Mouse (Mus musculus) embryo, embryonic 10.5 days (tissue): Measurements from ENCODE around the gene Pcnx.

Source experiments
- DNase-seq: peaks from one replicate; pipeline ENCODE4 v3.0.0-alpha.2; 2015; ENCODE audit warnings: low spot score

Pcnx gene

GRCm38 (mm10) chr12:81855031-81855430, 4.8 kb upstream of the Pcnx start:
- DNase-seq = no peak

GRCm38 (mm10) chr12:81856696-81857095, 3.1 kb upstream of the Pcnx start:
- no peak for DNase-seq

DNA sequence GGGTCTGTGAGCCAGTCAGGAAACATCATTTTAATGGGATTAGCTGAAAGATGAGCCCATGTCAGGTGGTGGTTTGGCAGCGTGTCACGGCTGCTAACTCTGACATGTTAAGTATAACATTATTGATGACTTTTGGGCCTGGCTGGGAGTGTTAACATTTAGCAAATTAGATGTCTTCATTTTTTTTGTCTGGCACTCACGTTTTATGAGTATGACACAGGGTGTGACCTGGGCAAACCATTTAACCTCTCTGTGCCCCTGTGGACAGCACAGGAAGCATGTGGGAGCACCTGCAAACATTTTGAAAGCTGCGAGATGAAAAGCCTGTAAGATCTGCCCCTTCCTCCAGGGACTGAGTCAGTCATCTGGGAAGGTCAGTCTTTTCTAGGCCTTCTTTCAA, 2.6 kb upstream of the Pcnx start:
- DNase-seq = peak; percentile 36

- no peak for DNase-seq
Observed at GRCm38 (mm10) chr12:81857978-81858569, 1.7 kb upstream of the Pcnx start.

GRCm38 (mm10) chr12:81860308-81861181, 722 bp downstream of the Pcnx start:
- peak; percentile 74 for DNase-seq

GRCm38 (mm10) chr12:81861199-81862085, 1.6 kb downstream of the Pcnx start:
- peak; percentile 61 for DNase-seq

DNA sequence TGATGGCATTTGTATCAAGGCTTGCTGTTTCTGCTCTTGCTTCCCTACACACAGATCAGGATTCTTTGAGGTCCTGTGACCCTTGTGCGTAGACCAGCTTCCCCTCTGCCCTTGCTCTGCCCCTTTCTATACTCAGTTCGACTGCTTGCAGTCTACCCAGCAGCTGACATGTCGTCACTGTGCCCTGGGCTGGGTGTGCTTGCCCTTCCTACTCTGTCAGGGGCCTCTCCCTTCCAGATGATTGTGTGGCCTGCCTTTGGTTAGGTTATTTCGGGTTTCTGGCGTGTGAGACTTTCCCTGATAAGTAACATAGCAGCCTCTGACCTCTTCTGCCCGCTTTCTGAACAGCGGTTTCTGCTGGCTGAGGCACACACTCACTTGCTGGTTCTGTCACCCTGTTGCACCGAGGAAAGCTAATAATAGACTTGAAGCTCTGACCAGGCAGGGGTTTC, 2.6 kb downstream of the Pcnx start:
- no peak for DNase-seq

GRCm38 (mm10) chr12:81863949-81864348, 4.1 kb downstream of the Pcnx start:
- no peak for DNase-seq

- DNase-seq = no peak
Observed at GRCm38 (mm10) chr12:81865183-81865582, 5.4 kb downstream of the Pcnx start.

GRCm38 (mm10) chr12:81867316-81867715, 7.5 kb downstream of the Pcnx start:
- DNase-seq = no peak

DNA sequence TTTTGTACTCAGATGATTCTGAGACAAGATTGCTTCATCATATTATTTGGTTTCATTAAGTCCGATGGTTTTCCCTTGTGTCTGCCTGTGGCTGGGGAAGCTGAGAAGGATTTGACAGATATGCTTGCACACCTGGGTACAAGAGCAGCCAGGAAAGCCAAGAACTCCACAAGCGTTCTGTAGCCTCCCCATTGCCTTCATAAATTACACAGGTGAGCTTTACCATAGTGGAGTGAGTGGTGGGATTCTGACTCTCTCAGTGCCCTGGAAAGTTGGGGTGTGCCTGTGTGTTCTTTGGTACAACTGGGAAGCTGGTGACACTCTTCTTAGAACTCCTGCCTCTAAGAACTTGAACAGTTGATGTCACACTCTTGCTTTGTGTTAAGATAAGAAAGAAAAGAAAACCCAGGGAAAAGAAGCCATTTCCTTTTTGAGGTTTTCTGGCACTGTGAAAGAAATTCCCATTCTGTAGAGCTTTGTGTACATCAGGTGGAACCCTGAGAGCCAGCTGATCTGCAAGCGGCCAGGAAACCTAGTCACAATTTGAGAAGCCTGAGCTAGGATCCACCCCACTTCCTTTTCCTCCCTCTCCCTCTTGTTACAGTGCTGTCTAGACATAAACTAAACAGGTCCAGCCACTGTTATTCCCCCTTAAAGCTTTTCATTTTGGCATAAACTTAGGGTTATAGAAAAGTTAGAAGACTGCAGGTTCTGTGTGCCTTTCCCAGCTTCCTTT, 9.6 kb downstream of the Pcnx start:
- DNase-seq = no peak

- DNase-seq = no peak
Observed at GRCm38 (mm10) chr12:81873345-81873744, 13.5 kb downstream of the Pcnx start.

DNA sequence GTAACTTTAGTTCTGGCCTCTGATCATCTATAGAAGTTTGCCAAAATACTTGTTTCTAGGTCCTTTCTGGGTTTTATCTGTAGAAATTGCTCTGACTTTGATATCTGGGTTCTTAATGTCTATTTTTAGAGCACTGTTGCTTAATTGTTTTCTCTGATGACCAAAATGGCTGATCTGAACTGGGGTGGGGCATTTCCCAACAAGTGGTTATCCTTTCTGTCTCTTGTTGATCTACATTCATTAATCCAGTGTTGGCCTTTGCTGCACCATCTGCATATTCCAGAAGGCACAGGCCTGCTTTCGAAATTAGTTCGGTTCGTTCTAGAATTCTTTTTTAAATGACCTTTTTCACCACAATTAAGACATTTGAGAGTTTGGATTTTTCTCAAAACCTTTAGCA, 20.3 kb downstream of the Pcnx start:
- no peak for DNase-seq

DNA sequence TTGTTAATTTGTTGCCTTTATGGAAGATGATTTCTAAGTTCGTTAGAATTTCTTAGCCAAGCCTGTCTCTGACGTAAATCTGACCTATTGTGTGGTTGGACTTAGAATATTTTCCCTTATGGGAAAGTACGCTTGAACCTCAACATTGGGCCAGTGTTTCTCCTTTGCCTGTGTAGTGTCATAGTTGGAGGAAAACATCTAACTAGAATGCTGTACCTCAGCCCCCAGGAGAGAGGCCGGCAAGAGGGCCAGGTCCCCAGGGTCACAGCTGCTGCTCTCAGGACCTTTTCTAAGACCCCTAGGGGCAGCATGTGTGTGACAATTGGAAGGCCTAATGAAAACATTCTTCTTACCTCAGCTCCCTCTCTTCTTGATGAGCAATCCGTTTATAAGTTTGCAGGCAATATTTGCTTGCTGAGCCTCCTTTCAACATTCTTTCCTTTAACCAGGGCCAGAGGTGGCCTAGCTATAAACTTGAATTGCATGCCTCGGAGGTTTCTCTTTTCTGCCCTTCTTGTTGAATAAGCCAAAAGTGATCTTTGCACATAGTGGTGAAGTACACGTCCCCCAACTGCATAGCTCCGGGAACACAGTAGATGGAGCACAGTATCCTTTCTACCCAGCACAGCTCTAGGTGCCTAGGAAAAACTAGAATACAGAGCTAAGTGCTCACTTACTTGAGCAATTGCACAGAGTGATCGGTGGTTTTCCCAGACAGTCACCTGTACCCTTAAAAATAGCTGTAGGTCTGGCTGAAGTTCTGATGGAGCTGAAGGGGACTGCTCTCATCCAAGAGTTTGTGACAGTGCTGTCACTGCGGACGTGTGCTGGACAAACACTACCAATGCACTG, 23.7 kb downstream of the Pcnx start:
- DNase-seq = peak; percentile 14

GRCm38 (mm10) chr12:81884107-81884398, 24.2 kb downstream of the Pcnx start:
- DNase-seq = no peak

DNA sequence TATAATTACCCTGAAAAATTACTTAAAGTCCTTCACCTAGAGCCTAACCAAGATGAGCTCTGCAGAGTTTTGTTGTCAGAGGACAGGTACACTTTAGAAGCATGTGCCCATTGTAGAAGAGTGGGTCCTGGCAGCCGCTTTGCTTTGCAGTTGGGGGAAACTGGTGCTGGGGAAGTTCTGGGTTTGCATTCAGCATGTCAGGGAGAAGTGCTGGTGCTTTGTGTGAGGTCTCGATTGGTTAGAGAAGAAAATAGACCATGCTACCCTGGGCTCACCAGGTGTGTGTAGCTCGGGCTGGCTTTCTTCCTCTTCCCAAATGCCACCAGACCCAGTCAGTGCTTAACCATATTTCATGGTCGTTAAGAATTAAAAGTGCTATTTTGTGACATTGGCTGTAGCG, 25.2 kb downstream of the Pcnx start:
- DNase-seq = no peak

DNA sequence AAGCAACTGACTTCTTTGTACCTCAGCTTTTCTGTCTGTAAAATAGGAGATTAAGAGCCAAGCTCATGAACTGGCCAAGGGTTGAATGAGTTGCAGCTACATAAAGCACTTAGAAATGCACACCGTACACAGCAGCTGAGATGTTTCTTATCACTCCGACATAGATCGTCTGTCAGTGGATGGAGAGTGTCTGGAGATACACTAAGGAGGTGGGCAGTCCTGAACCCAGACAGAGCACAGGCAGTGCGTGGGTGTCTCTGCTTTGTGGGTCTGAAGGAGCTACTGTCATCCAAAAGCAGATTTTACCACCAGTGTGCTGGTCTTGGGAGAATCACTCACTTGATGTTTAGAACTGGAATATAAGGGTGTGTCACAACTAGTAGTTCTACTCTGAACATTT, 26.2 kb downstream of the Pcnx start:
- DNase-seq = no peak

- DNase-seq = no peak
Observed at GRCm38 (mm10) chr12:81888954-81889353, 29.1 kb downstream of the Pcnx start.

DNA sequence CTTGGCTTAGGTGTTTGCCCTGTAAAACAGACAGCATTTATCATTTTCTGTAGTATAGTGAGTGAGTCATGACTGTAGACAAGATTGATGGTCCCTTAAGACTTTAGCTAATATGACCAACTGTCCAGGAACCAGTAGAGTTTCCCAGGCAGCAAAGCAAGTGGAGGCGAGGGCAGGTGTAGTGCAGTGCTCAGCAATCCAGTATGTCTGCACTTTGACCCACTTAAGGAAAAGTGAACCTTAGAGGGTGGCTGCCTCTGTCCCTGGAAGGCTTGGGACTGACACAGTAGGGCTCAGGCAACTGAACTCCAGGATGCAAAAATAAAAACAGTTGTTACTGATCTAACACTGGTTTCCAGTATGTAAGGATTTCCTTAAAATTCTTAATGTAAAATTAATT, 32.1 kb downstream of the Pcnx start:
- no peak for DNase-seq

DNA sequence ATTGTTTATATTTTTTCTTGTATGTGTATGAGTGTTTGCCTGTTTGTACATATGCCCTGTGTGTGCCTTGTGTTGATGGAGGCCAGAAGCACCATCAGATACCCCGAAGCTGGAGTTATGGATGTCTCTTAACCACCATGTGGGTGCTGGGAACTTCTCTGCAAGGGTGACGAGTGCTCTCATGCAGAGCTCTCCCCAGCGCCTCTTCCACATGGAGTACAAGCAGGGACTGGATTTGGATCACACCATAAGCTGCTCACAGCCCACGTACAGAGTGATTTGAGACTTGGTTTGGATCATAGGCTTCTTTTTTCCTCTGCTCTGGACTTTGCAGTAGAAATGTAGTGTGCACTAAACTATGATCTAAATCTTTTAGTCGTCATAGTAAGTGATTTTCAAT, 34.5 kb downstream of the Pcnx start:
- no peak for DNase-seq

- no peak for DNase-seq
Observed at GRCm38 (mm10) chr12:81895986-81896385, 36.2 kb downstream of the Pcnx start.
